Mouse (Mus musculus): ENCODE data around the gene 4921511C20Rik.

4921511C20Rik gene

DNA sequence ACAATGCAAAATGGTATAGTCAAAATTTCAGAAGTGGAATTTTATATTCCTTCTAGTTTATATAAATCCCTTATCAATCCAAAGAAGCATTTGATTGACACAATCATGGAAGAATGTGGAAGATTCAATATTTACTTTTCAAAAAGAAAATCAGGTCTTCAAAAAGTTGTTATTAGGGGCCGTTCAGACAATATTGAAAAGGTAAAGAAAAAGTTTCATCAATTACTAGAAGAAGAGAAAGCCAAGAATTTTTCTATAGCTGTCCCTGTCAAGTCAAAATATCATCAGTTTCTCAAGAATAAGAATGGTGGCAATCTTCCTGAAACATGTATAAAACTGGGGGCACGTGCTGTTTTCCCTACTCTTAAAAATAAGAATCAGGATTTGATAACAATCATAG is at the start of gene 4921511C20Rik:
4921511C20Rik (plus strand) TSS at position 301 of the 400 bp plus-strand sequence.
- DNase-seq = no peak

Data from heart, adult 11 months (tissue).